ENCODE assay signal across 29 mouse cellular contexts in genomic region chr3:126870688-126871087, GRCm38 (mm10).
"Had no signal": no experiment of that assay in that cellular context is flagged by ENCODE, and none has a peak within 500 bp of the region (broad histone marks: within the 10 kb centered on the region; RNA-seq: fewer than 3 reads in every experiment).

No protein-coding gene starts in this region.

- H3K27me3 ChIP-seq: limb, embryonic 12.5 days; limb, embryonic 13.5 days; limb, embryonic 15.5 days; liver, embryonic 12.5 days; liver, embryonic 13.5 days; liver, embryonic 15.5 days; lung, embryonic 15.5 days; megakaryocyte, embryonic 14.5 days; midbrain, embryonic 12.5 days; midbrain, embryonic 13.5 days; midbrain, embryonic 15.5 days; neural tube, embryonic 12.5 days had no signal

- H3K9me3 ChIP-seq: limb, embryonic 10.5 days; limb, embryonic 12.5 days; limb, embryonic 13.5 days; limb, embryonic 15.5 days; liver, embryonic 12.5 days; liver, embryonic 13.5 days; liver, embryonic 15.5 days; lung, embryonic 15.5 days; megakaryocyte, embryonic 14.5 days; midbrain, embryonic 10.5 days; midbrain, embryonic 12.5 days; midbrain, embryonic 13.5 days; midbrain, embryonic 15.5 days; neural tube, embryonic 12.5 days had no signal

- DNase-seq: left cerebral cortex, postnatal 4 days; liver; liver, embryonic 13.5 days; liver, postnatal 0 days; lung, adult 2 months; lung, embryonic 14.5 days; lung, postnatal 10 days; lung, postnatal 4 days; midbrain, embryonic 14.5 days had no signal

- H3K27ac ChIP-seq: left cerebral cortex, adult 2 months; limb, embryonic 10.5 days; limb, embryonic 12.5 days; limb, embryonic 13.5 days; limb, embryonic 15.5 days; liver, embryonic 12.5 days; liver, embryonic 13.5 days; liver, embryonic 14.5 days; liver, embryonic 15.5 days; macrophage; midbrain, embryonic 10.5 days; midbrain, embryonic 12.5 days; midbrain, embryonic 13.5 days; midbrain, embryonic 15.5 days; neural tube, embryonic 12.5 days had no signal

- H3K9ac ChIP-seq: limb, embryonic 12.5 days; limb, embryonic 13.5 days; limb, embryonic 15.5 days; liver, embryonic 12.5 days; liver, embryonic 13.5 days; liver, embryonic 14.5 days; liver, embryonic 15.5 days; liver, postnatal 0 days; lung, embryonic 14.5 days; lung, embryonic 15.5 days; midbrain, embryonic 12.5 days; midbrain, embryonic 13.5 days; midbrain, embryonic 15.5 days; neural tube, embryonic 12.5 days had no signal

- H3K36me3 ChIP-seq: limb, embryonic 10.5 days; limb, embryonic 12.5 days; limb, embryonic 13.5 days; limb, embryonic 15.5 days; liver, embryonic 12.5 days; liver, embryonic 13.5 days; liver, embryonic 15.5 days; lung, embryonic 15.5 days; midbrain, embryonic 10.5 days; midbrain, embryonic 12.5 days; midbrain, embryonic 13.5 days; midbrain, embryonic 15.5 days; neural tube, embryonic 12.5 days had no signal

- H3K4me1 ChIP-seq: limb, embryonic 10.5 days; limb, embryonic 12.5 days; limb, embryonic 13.5 days; limb, embryonic 15.5 days; liver, embryonic 12.5 days; liver, embryonic 13.5 days; liver, embryonic 15.5 days; lung, embryonic 15.5 days; megakaryocyte, embryonic 14.5 days; midbrain, embryonic 10.5 days; midbrain, embryonic 12.5 days; midbrain, embryonic 13.5 days; midbrain, embryonic 15.5 days; neural tube, embryonic 12.5 days had no signal

- ATAC-seq: liver, embryonic 12.5 days; liver, postnatal 0 days; midbrain, embryonic 13.5 days; midbrain, embryonic 15.5 days; midbrain, embryonic 16.5 days had no signal

- H3K4me3 ChIP-seq: left cerebral cortex, adult 2 months; limb, embryonic 10.5 days; limb, embryonic 12.5 days; limb, embryonic 13.5 days; limb, embryonic 15.5 days; liver, embryonic 12.5 days; liver, embryonic 13.5 days; liver, embryonic 15.5 days; lung, embryonic 15.5 days; megakaryocyte, embryonic 14.5 days; midbrain, embryonic 10.5 days; midbrain, embryonic 12.5 days; midbrain, embryonic 13.5 days; midbrain, embryonic 15.5 days; myocyte; neural tube, embryonic 12.5 days had no signal

- H3K4me2 ChIP-seq: limb, embryonic 12.5 days; limb, embryonic 13.5 days; limb, embryonic 15.5 days; liver, embryonic 11.5 days; liver, embryonic 12.5 days; liver, embryonic 13.5 days; liver, embryonic 15.5 days; lung, embryonic 14.5 days; lung, embryonic 15.5 days; midbrain, embryonic 11.5 days; midbrain, embryonic 12.5 days; midbrain, embryonic 13.5 days; midbrain, embryonic 15.5 days; neural tube, embryonic 12.5 days had no signal
